Mouse (Mus musculus) intestine, embryonic 14.5 days (tissue): ENCODE data around the gene Vmn1r188. TPM values are rescaled to one million over a fixed set of nuclear protein-coding genes. Genes with fewer than 3 reads are reported as not detected.

Experiments
- ATAC-seq: fragments of 200-750 bp; cut with Nextera tagmentation; replicated peaks from 2 replicates; pipeline ENCODE4 v1.8.0; 2017; ENCODE audit warnings: low read depth, moderate number of reproducible peaks, moderate TSS enrichment, moderate library complexity; ENCODE audit not compliant: low FRiP score, low TSS enrichment
- DNase-seq: peaks from one replicate; pipeline ENCODE4 v3.0.0-alpha.2; 2018; ENCODE audit warnings: low spot score
- H3K27ac ChIP-seq: fragments of 300-500 bp; sonication (generic); 2 replicates; pipeline ENCODE4 v1.5.1; 2014; ENCODE audit warnings: low read depth, mild to moderate bottlenecking, control low read depth
- H3K27me3 ChIP-seq: fragments of 300-500 bp; sonication (generic); replicated peaks from 2 replicates; pipeline ENCODE4 v1.6.1; 2014; ENCODE audit warnings: low read length, control low read depth; ENCODE audit not compliant: control insufficient read depth, insufficient read depth
- H3K36me3 ChIP-seq: fragments of 300-500 bp; sonication (generic); 2 replicates; pipeline ENCODE4 v1.6.1; 2014; ENCODE audit warnings: low read length, control low read depth; ENCODE audit not compliant: control insufficient read depth, insufficient read depth
- H3K4me1 ChIP-seq: fragments of 300-500 bp; sonication (generic); replicated peaks from 2 replicates; pipeline ENCODE4 v1.6.1; 2014; ENCODE audit warnings: low read length, control low read depth, mixed read lengths; ENCODE audit not compliant: control insufficient read depth, insufficient read depth
- H3K4me2 ChIP-seq: fragments of 300-500 bp; sonication (generic); 2 replicates; pipeline ENCODE4 v1.6.1; 2014; ENCODE audit warnings: low read length
- H3K4me3 ChIP-seq: fragments of 300-500 bp; sonication (generic); 2 replicates; pipeline ENCODE4 v1.5.1; 2014; ENCODE audit warnings: low read depth, low read length, control low read depth, mixed read lengths
- H3K9ac ChIP-seq: fragments of 300-500 bp; sonication (generic); 2 replicates; pipeline ENCODE4 v1.6.1; 2014; ENCODE audit warnings: mild to moderate bottlenecking, low read length
- H3K9me3 ChIP-seq: fragments of 300-500 bp; sonication (generic); 2 replicates; pipeline ENCODE4 v1.6.1; 2016; ENCODE audit warnings: low read length, control low read depth; ENCODE audit not compliant: control insufficient read depth
- WGBS: fragments of 180-500 bp; shearing (Covaris S2); extraction: QIAGEN DNeasy Blood & Tissue Kit; methylation state at CpG from one replicate; pipeline ENCODE4 v1.1.7; 2014; 5-methylcytosine and 5-hydroxymethylcytosine counted together
- polyA plus RNA-seq: library from polyadenylated mRNA; unstranded; fragments of >200 nt; fragmentation: Nextera tagmentation; extraction: Ambion mirVana; gene quantifications from 2 replicates; pipeline ENCODE4 v1.2.1, GENCODE M21; 2014

Gene Vmn1r188
- polyA plus RNA-seq, 1 experiment from 2014 or later: not detected

GRCm38 (mm10) chr13:22045311-22045710 lies 38.9 kb upstream of the Vmn1r188 start:
- Histone ChIP-seq H3K4me3 (no peak overlapping the region), H3K4me2 (no peak overlapping the region), H3K9ac (no peak overlapping the region), H3K27ac (no peak overlapping the region), H3K27me3 (no peaks in the 10 kb centered on the region), H3K36me3 (no peaks in the 10 kb centered on the region), H3K4me1 (peaks cover under 1% of the 10 kb centered on the region; the same call in 1 of the 2 replicates), H3K9me3 (no peaks in the 10 kb centered on the region)
- ATAC-seq (no peak), DNase-seq (no peak)
- 65% methylated on average over 2 of the region's 2 CpGs for WGBS

GRCm38 (mm10) chr13:22049041-22049440 lies 35.2 kb upstream of the Vmn1r188 start:
- 81% methylated on average over 2 of the region's 2 CpGs for WGBS
- no peak overlapping the region for H3K27ac ChIP-seq
- no peaks in the 10 kb centered on the region for H3K36me3 ChIP-seq
- DNase-seq (no peak), ATAC-seq (no peak)
- H3K4me3 ChIP-seq: no peak overlapping the region
- no peaks in the 10 kb centered on the region for H3K27me3 ChIP-seq
- H3K4me2 ChIP-seq: no peak overlapping the region
- no peak overlapping the region for H3K9ac ChIP-seq
- H3K9me3 ChIP-seq: no peaks in the 10 kb centered on the region
- no peaks in the 10 kb centered on the region; the same call in 1 of the 2 replicates for H3K4me1 ChIP-seq

DNA sequence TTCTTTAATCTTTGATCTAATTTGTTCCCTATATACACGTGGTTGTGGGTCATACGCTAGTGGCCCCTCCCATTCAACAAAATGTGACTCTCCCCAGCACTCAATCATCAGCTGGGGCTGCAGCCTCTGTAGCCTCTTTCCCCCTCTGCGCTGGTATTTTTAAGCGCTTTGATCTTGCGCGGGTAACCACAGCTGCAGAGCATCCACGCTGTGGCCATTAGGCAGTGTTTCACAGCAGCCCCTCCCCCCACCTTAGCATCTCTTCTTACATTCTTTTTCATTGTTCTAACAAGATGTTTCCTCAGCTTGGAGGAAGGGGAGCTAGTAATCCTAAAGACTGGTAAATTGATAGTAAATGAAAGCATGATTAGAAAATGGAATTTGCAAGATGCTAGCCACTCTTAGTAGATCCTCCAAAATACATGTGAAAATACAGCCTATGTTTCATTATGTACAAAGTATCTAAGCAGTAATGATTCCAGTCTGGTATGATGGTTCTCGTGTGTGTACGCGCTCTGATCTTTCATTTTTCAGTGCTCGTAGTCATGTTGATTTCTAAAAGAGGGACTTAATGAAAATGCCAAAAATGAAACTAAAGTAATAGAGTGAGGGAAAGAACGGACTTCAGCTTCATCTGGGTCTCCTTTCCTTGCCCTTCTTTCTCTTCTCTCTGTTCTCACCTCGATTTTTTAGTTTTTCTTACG lies 34.4 kb upstream of the Vmn1r188 start:
- Histone ChIP-seq H3K9ac (peak overlapping the region; percentile 27; the same call in 1 of the 2 replicates), H3K4me1 (no peaks in the 10 kb centered on the region), H3K4me2 (peak overlapping the region; percentile 56), H3K27me3 (no peaks in the 10 kb centered on the region), H3K36me3 (no peaks in the 10 kb centered on the region), H3K9me3 (no peaks in the 10 kb centered on the region), H3K4me3 (peak overlapping the region; percentile 56), H3K27ac (peak overlapping the region; percentile 91)
- 3% methylated on average over 14 of the region's 14 CpGs for WGBS
- peak; percentile 21; the same call in 1 of the 2 replicates for ATAC-seq
- DNase-seq: peak; percentile 80

DNA sequence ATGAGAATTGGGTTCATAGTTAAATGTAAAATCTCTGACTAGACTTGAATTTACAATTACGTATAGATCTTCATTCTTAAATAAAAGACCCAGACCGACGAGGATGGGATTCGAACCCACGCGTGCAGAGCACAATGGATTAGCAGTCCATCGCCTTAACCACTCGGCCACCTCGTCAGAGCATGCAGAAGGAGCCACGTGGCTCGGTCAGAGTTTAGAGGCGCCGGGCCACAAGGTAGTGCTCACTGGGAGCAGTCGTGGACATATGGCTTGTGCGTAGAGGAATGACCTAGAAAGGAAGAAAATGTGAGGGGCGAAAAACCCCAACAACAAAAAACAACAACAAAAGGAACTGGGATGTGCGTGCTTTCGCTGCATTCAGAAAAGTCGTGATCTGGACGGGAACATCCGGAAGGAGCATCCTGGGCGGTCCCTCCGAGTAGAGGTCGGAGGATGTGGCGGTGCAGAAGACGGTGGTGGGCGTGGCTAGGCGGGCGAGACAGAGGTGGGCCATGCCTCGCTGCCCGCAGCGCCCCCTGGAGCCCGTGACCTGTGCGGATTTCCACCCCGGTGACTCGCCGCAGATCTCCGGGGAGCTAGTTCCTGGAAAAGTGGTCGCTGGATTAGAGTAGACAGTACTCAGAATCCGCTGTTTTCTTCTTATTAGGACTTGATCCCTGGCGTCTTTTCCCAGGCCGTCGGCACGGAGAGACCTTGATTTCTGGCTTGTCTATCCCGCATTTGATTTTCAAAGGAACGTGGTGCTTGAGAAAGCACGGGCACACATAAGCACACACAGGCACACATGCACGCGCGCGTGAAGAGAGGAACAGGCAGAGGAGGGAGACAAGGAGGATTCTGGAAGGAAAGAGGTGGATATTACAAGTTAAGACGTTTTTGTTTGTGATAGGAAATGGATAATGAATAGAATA lies 33.4 kb upstream of the Vmn1r188 start:
- Histone ChIP-seq H3K4me2 (peak overlapping the region; percentile 56), H3K27ac (peak overlapping the region; percentile 91), H3K4me1 (no peaks in the 10 kb centered on the region), H3K27me3 (no peaks in the 10 kb centered on the region), H3K36me3 (no peaks in the 10 kb centered on the region), H3K4me3 (peak overlapping the region; percentile 56), H3K9ac (peak overlapping the region; percentile 58), H3K9me3 (no peaks in the 10 kb centered on the region)
- DNase-seq (peak; percentile 97), ATAC-seq (peak; percentile 96)
- WGBS: under 1% methylated on average over 52 of the region's 52 CpGs

GRCm38 (mm10) chr13:22051523-22051859 lies 32.7 kb upstream of the Vmn1r188 start:
- H3K36me3 ChIP-seq: no peaks in the 10 kb centered on the region
- peak overlapping the region; percentile 58 for H3K9ac ChIP-seq
- H3K27me3 ChIP-seq: no peaks in the 10 kb centered on the region
- H3K4me1 ChIP-seq: no peaks in the 10 kb centered on the region
- H3K4me3 ChIP-seq: peak overlapping the region; percentile 56
- no peaks in the 10 kb centered on the region for H3K9me3 ChIP-seq
- ATAC-seq (no peak), DNase-seq (no peak)
- 11% methylated on average over 5 of the region's 5 CpGs for WGBS
- H3K27ac ChIP-seq: peak overlapping the region; percentile 91
- H3K4me2 ChIP-seq: peak overlapping the region; percentile 56

DNA sequence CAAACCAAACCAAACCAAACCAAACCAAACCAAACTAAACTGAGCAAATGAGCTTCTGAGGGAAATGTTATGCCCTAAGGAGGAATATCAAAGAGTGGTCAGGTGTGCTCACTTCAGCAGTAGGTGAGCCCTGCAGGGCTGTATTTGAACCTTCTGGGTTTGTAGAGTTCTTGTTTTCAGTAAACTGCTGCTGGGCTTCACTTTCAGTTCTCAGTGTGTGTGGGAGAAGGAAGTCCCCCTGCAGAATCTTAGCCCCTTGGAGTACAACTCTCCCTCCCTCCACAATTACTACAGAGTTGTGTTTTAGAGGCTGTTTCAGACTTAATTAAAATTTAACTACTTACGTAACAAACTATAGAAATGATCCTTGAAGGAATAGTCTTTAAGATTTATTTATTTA lies 30.5 kb upstream of the Vmn1r188 start:
- no peak overlapping the region for H3K4me2 ChIP-seq
- no peak overlapping the region for H3K27ac ChIP-seq
- H3K4me3 ChIP-seq: no peak overlapping the region
- WGBS: 90% methylated on average over 1 of the region's 1 CpGs
- H3K4me1 ChIP-seq: no peaks in the 10 kb centered on the region
- no peaks in the 10 kb centered on the region for H3K27me3 ChIP-seq
- H3K9ac ChIP-seq: no peak overlapping the region
- ATAC-seq (no peak), DNase-seq (no peak)
- H3K36me3 ChIP-seq: no peaks in the 10 kb centered on the region
- no peaks in the 10 kb centered on the region for H3K9me3 ChIP-seq

GRCm38 (mm10) chr13:22061422-22061821 lies 22.8 kb upstream of the Vmn1r188 start:
- Histone ChIP-seq H3K27ac (no peak overlapping the region), H3K27me3 (no peaks in the 10 kb centered on the region), H3K9me3 (no peaks in the 10 kb centered on the region), H3K4me1 (no peaks in the 10 kb centered on the region), H3K36me3 (no peaks in the 10 kb centered on the region), H3K9ac (no peak overlapping the region), H3K4me2 (no peak overlapping the region), H3K4me3 (no peak overlapping the region)
- no peak for ATAC-seq
- 73% methylated on average over 1 of the region's 1 CpGs for WGBS
- DNase-seq: no peak

DNA sequence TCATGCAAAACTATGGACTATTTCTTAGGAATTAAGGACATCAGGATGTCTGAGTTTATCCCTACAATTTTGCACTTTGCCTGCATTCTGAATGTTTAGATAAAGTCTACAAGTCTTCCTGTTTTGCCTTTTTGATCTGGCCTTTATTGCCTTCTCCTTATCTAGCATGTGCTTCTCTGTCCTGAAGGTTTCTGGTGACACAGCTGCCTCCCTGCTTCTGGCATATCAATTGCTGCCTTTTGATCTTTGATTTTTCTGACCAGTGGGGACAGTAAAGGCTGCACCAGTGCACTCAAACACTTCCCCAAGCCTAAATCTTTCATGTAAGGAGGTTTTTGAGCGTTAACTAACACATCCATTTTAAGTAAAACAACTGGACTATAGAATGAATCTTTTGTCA lies 20.8 kb upstream of the Vmn1r188 start:
- DNase-seq: no peak
- H3K9me3 ChIP-seq: no peaks in the 10 kb centered on the region
- H3K9ac ChIP-seq: no peak overlapping the region
- no peak overlapping the region for H3K4me3 ChIP-seq
- 36% methylated on average over 1 of the region's 1 CpGs for WGBS
- H3K4me2 ChIP-seq: no peak overlapping the region
- no peak for ATAC-seq
- no peak overlapping the region for H3K27ac ChIP-seq
- H3K4me1 ChIP-seq: no peaks in the 10 kb centered on the region
- no peaks in the 10 kb centered on the region for H3K36me3 ChIP-seq
- H3K27me3 ChIP-seq: no peaks in the 10 kb centered on the region
